In genomic region chrX:93557171-93557570, GRCm38 (mm10) we compare ENCODE assay signal across 11 mouse cellular contexts.
A peak's percentile ranks its signal among the peaks of the same experiment; 100 is the strongest.
DNase-seq lines count a peak whose midpoint lies in the region; ATAC-seq and TF ChIP-seq lines count a peak whose summit lies in the region.
"Had no signal": no experiment of that assay in that cellular context is flagged by ENCODE, and none has a peak within 500 bp of the region (broad histone marks: within the 10 kb centered on the region; RNA-seq: fewer than 3 reads in every experiment).

No protein-coding gene starts in this region.

- ATAC-seq in intestine, postnatal 0 days = no peak
- ATAC-seq in intestine, embryonic 15.5 days = no peak
- ATAC-seq in midbrain, postnatal 0 days (ENCODE audit: low FRiP score) = no peak
- ATAC-seq in midbrain, embryonic 13.5 days = no peak

- no peaks in the 10 kb centered on the region for H3K4me1 ChIP-seq in intestine, postnatal 0 days (replicated peaks; ENCODE audit: control insufficient read depth, insufficient read depth, low read length)
- no peaks in the 10 kb centered on the region for H3K4me1 ChIP-seq in intestine, embryonic 15.5 days (replicated peaks)
- no peaks in the 10 kb centered on the region for H3K4me1 ChIP-seq in midbrain, postnatal 0 days (ENCODE audit: insufficient read depth, low read length)
- H3K4me1 ChIP-seq in midbrain, embryonic 13.5 days (replicated peaks) = no peaks in the 10 kb centered on the region
- H3K4me1 ChIP-seq: hindbrain, embryonic 10.5 days; liver, embryonic 13.5 days had no signal

- H3K4me2 ChIP-seq in intestine, postnatal 0 days (replicated peaks; ENCODE audit: low read depth) = no peak overlapping the region
- H3K4me2 ChIP-seq in intestine, embryonic 15.5 days (replicated peaks) = no peak overlapping the region
- no peak overlapping the region for H3K4me2 ChIP-seq in midbrain, postnatal 0 days (ENCODE audit: low read depth, low read length, poor library complexity, severe bottlenecking)
- no peak overlapping the region for H3K4me2 ChIP-seq in midbrain, embryonic 13.5 days (replicated peaks)
- H3K4me2 ChIP-seq: liver, embryonic 13.5 days; midbrain, embryonic 11.5 days had no signal

- WGBS in intestine, postnatal 0 days = 30% methylated on average over 1 of the region's 1 CpGs
- 32% methylated on average over 1 of the region's 1 CpGs for WGBS in intestine, embryonic 15.5 days
- WGBS in midbrain, postnatal 0 days = 30% methylated on average over 1 of the region's 1 CpGs
- WGBS in midbrain, embryonic 13.5 days = 37% methylated on average over 1 of the region's 1 CpGs

- H3K9me3 ChIP-seq in intestine, postnatal 0 days (ENCODE audit: control insufficient read depth) = no peaks in the 10 kb centered on the region
- H3K9me3 ChIP-seq in intestine, embryonic 15.5 days = no peaks in the 10 kb centered on the region
- H3K9me3 ChIP-seq in midbrain, postnatal 0 days (ENCODE audit: low read length) = no peaks in the 10 kb centered on the region
- no peaks in the 10 kb centered on the region for H3K9me3 ChIP-seq in midbrain, embryonic 13.5 days
- H3K9me3 ChIP-seq: hindbrain, embryonic 10.5 days; liver, embryonic 13.5 days had no signal

- no peaks in the 10 kb centered on the region for H3K36me3 ChIP-seq in intestine, postnatal 0 days (ENCODE audit: control insufficient read depth, insufficient read depth)
- H3K36me3 ChIP-seq in intestine, embryonic 15.5 days = no peaks in the 10 kb centered on the region
- H3K36me3 ChIP-seq in midbrain, postnatal 0 days (ENCODE audit: insufficient read depth, low read length) = no peaks in the 10 kb centered on the region
- no peaks in the 10 kb centered on the region for H3K36me3 ChIP-seq in midbrain, embryonic 13.5 days

- no peak overlapping the region for H3K4me3 ChIP-seq in intestine, postnatal 0 days (ENCODE audit: low read depth, low read length)
- H3K4me3 ChIP-seq in intestine, embryonic 15.5 days (replicated peaks) = no peak overlapping the region
- no peak overlapping the region for H3K4me3 ChIP-seq in midbrain, postnatal 0 days (ENCODE audit: low read depth, low read length)
- H3K4me3 ChIP-seq in midbrain, embryonic 13.5 days (replicated peaks) = no peak overlapping the region
- H3K4me3 ChIP-seq: hindbrain, embryonic 10.5 days; liver, embryonic 13.5 days had no signal

- H3K27ac ChIP-seq in intestine, postnatal 0 days (ENCODE audit: low read depth, low read length) = no peak overlapping the region
- no peak overlapping the region for H3K27ac ChIP-seq in intestine, embryonic 15.5 days
- H3K27ac ChIP-seq in midbrain, postnatal 0 days (ENCODE audit: low read depth, low read length) = no peak overlapping the region
- H3K27ac ChIP-seq in midbrain, embryonic 13.5 days = no peak overlapping the region
- H3K27ac ChIP-seq: hindbrain, embryonic 10.5 days; liver, embryonic 13.5 days had no signal

- TF ChIP-seq CTCF in intestine, postnatal 0 days (IDR thresholded peaks at IDR 0.05; ENCODE audit: low read depth) = peak; percentile 54
- peak; percentile 59 for TF ChIP-seq CTCF in midbrain, postnatal 0 days (IDR thresholded peaks at IDR 0.05)

- H3K9ac ChIP-seq in intestine, postnatal 0 days (ENCODE audit: low read depth, low read length) = no peak overlapping the region
- no peak overlapping the region for H3K9ac ChIP-seq in intestine, embryonic 15.5 days
- H3K9ac ChIP-seq in midbrain, postnatal 0 days (replicated peaks; ENCODE audit: low read length, poor library complexity, severe bottlenecking) = no peak overlapping the region
- no peak overlapping the region for H3K9ac ChIP-seq in midbrain, embryonic 13.5 days (replicated peaks)
- H3K9ac ChIP-seq: liver, embryonic 13.5 days had no signal

- H3K27me3 ChIP-seq in intestine, postnatal 0 days (replicated peaks; ENCODE audit: control insufficient read depth, insufficient read depth, low read length) = no peaks in the 10 kb centered on the region
- H3K27me3 ChIP-seq in intestine, embryonic 15.5 days (replicated peaks) = no peaks in the 10 kb centered on the region
- no peaks in the 10 kb centered on the region for H3K27me3 ChIP-seq in midbrain, postnatal 0 days (ENCODE audit: insufficient read depth, low read length)
- H3K27me3 ChIP-seq in midbrain, embryonic 13.5 days = no peaks in the 10 kb centered on the region
- H3K27me3 ChIP-seq: liver, embryonic 13.5 days had no signal

- DNase-seq in midbrain, postnatal 0 days (ENCODE audit: low spot score) = peak; percentile 20
- peak; percentile 26 for DNase-seq in adipocyte (ENCODE audit: low spot score)
- no peak for DNase-seq in natural killer cell, adult 2 months (ENCODE audit: low spot score in 2 of 2)
- no peak for DNase-seq in thymus, adult 18-20 months
- DNase-seq: liver, embryonic 13.5 days; spleen, adult 18-20 months had no signal

Comparison
In these comparisons a context has a peak if more than half of its experiments do, and no peak if none do; other contexts are left out.
1. DNase-seq: peak in midbrain, postnatal 0 days (single experiment) and adipocyte (single experiment); none in natural killer cell, adult 2 months (0 of 2) and thymus, adult 18-20 months (0 of 2).